Mouse (Mus musculus) midbrain, embryonic 12.5 days (tissue): ENCODE measurements at regions not wholly inside any gene's neighbourhood (a gene's known extent, or its start where the extent isn't known, plus 50 kb on each side); places are given as distances from the start of the nearest gene placed in this dataset.
A peak's percentile ranks its signal among the peaks of the same experiment; 100 is the strongest.

ENCODE experiments used
- ATAC-seq: fragments of 200-750 bp; cut with Nextera tagmentation; 2 replicates; pipeline ENCODE4 v1.8.0; 2017; ENCODE audit warnings: low read depth, moderate TSS enrichment, moderate library complexity; ENCODE audit not compliant: low FRiP score
- H3K27ac ChIP-seq: fragments of 300-500 bp; sonication (generic); replicated peaks from 2 replicates; pipeline ENCODE4 v1.5.1; 2016; ENCODE audit warnings: mild to moderate bottlenecking
- H3K27me3 ChIP-seq: fragments of 300-500 bp; sonication (generic); 2 replicates; pipeline ENCODE4 v1.6.1; 2016; ENCODE audit warnings: mild to moderate bottlenecking
- H3K36me3 ChIP-seq: fragments of 300-500 bp; sonication (generic); 2 replicates; pipeline ENCODE4 v1.6.1; 2016
- H3K4me1 ChIP-seq: fragments of 300-500 bp; sonication (generic); 2 replicates; pipeline ENCODE4 v1.6.1; 2016
- H3K4me2 ChIP-seq: fragments of 300-500 bp; sonication (generic); replicated peaks from 2 replicates; pipeline ENCODE4 v1.6.1; 2016; ENCODE audit warnings: mild to moderate bottlenecking, moderate library complexity
- H3K4me3 ChIP-seq: fragments of 300-500 bp; sonication (generic); 2 replicates; pipeline ENCODE4 v1.5.1; 2016; ENCODE audit warnings: mild to moderate bottlenecking
- H3K9ac ChIP-seq: fragments of 300-500 bp; sonication (generic); replicated peaks from 2 replicates; pipeline ENCODE4 v1.6.1; 2016; ENCODE audit warnings: mild to moderate bottlenecking, moderate library complexity
- H3K9me3 ChIP-seq: fragments of 300-500 bp; sonication (generic); 2 replicates; pipeline ENCODE4 v1.6.1; 2016; ENCODE audit warnings: mild to moderate bottlenecking
- WGBS: fragments of 180-500 bp; shearing (Covaris S2); methylation state at CpG from one replicate; pipeline ENCODE4 v1.1.7; 2016; 5-methylcytosine and 5-hydroxymethylcytosine counted together

- no peak overlapping the region for H3K4me2 ChIP-seq
- H3K4me1 ChIP-seq = no peaks in the 10 kb centered on the region
- WGBS = 85% methylated on average over 3 of the region's 3 CpGs
- H3K9me3 ChIP-seq = no peaks in the 10 kb centered on the region
- H3K9ac ChIP-seq = no peak overlapping the region
- H3K36me3 ChIP-seq = no peaks in the 10 kb centered on the region
- no peaks in the 10 kb centered on the region for H3K27me3 ChIP-seq
- no peak overlapping the region for H3K27ac ChIP-seq
- H3K4me3 ChIP-seq = no peak overlapping the region
- no peak for ATAC-seq
Measured at GRCm38 (mm10) chr13:7429271-7429670, 773.4 kb upstream of the Adarb2 start.

- Histone ChIP-seq H3K27me3 (no peaks in the 10 kb centered on the region), H3K36me3 (no peaks in the 10 kb centered on the region), H3K4me1 (no peaks in the 10 kb centered on the region), H3K4me2 (no peak overlapping the region), H3K27ac (no peak overlapping the region), H3K4me3 (no peak overlapping the region), H3K9ac (no peak overlapping the region), H3K9me3 (no peaks in the 10 kb centered on the region)
- 23% methylated on average over 2 of the region's 2 CpGs for WGBS
- no peak for ATAC-seq
Measured at GRCm38 (mm10) chr13:7451434-7452002, 751.1 kb upstream of the Adarb2 start.

GRCm38 (mm10) chr13:7475661-7476060, 727.0 kb upstream of the Adarb2 start:
- WGBS = 35% methylated on average over 4 of the region's 4 CpGs
- H3K36me3 ChIP-seq = no peaks in the 10 kb centered on the region
- H3K4me3 ChIP-seq = no peak overlapping the region
- no peaks in the 10 kb centered on the region for H3K4me1 ChIP-seq
- no peaks in the 10 kb centered on the region for H3K9me3 ChIP-seq
- H3K27ac ChIP-seq = no peak overlapping the region
- ATAC-seq = peak; percentile 68
- no peak overlapping the region for H3K9ac ChIP-seq
- no peak overlapping the region for H3K4me2 ChIP-seq
- H3K27me3 ChIP-seq = peaks cover 12% of the 10 kb centered on the region

GRCm38 (mm10) chr13:7518090-7518489, 684.6 kb upstream of the Adarb2 start:
- no peak overlapping the region for H3K27ac ChIP-seq
- no peak overlapping the region for H3K9ac ChIP-seq
- no peak for ATAC-seq
- H3K4me1 ChIP-seq = no peaks in the 10 kb centered on the region
- no peaks in the 10 kb centered on the region for H3K9me3 ChIP-seq
- no peaks in the 10 kb centered on the region for H3K27me3 ChIP-seq
- H3K4me3 ChIP-seq = no peak overlapping the region
- H3K4me2 ChIP-seq = no peak overlapping the region
- no peaks in the 10 kb centered on the region for H3K36me3 ChIP-seq

GRCm38 (mm10) chr13:7524436-7524835, 678.2 kb upstream of the Adarb2 start:
- no peak overlapping the region for H3K4me2 ChIP-seq
- H3K9ac ChIP-seq = no peak overlapping the region
- WGBS = 68% methylated on average over 1 of the region's 1 CpGs
- no peaks in the 10 kb centered on the region for H3K36me3 ChIP-seq
- no peaks in the 10 kb centered on the region for H3K4me1 ChIP-seq
- no peaks in the 10 kb centered on the region for H3K9me3 ChIP-seq
- no peak overlapping the region for H3K4me3 ChIP-seq
- no peaks in the 10 kb centered on the region for H3K27me3 ChIP-seq
- H3K27ac ChIP-seq = no peak overlapping the region
- ATAC-seq = no peak

- Histone ChIP-seq H3K27me3 (no peaks in the 10 kb centered on the region), H3K9ac (no peak overlapping the region), H3K9me3 (no peaks in the 10 kb centered on the region), H3K4me2 (no peak overlapping the region), H3K4me1 (no peaks in the 10 kb centered on the region), H3K27ac (no peak overlapping the region), H3K36me3 (no peaks in the 10 kb centered on the region), H3K4me3 (no peak overlapping the region)
- no peak for ATAC-seq
- 85% methylated on average over 4 of the region's 4 CpGs for WGBS
Measured at GRCm38 (mm10) chr13:7538856-7539255, 663.8 kb upstream of the Adarb2 start.

GRCm38 (mm10) chr13:7584022-7584421, 618.6 kb upstream of the Adarb2 start:
- Histone ChIP-seq H3K36me3 (no peaks in the 10 kb centered on the region), H3K4me1 (no peaks in the 10 kb centered on the region), H3K4me2 (no peak overlapping the region), H3K9ac (no peak overlapping the region), H3K9me3 (no peaks in the 10 kb centered on the region), H3K27me3 (no peaks in the 10 kb centered on the region), H3K4me3 (no peak overlapping the region), H3K27ac (no peak overlapping the region)
- no peak for ATAC-seq
- WGBS = 83% methylated on average over 3 of the region's 3 CpGs
